8 mouse cellular contexts compared by ENCODE assay signal in genomic region chr10:62449364-62450279, GRCm38 (mm10). TPM values are rescaled to one million over a fixed set of nuclear protein-coding genes. Genes with fewer than 3 reads are reported as not detected.
DNase-seq lines count a peak whose midpoint lies in the region; ATAC-seq and TF ChIP-seq lines count a peak whose summit lies in the region.

4930507D05Rik (plus strand) TSS chr10:62449489.
Supv3l1 (minus strand) TSS chr10:62449738.

- H3K27ac ChIP-seq in hindbrain, embryonic 13.5 days = peak within 1 kb of the TSS; percentile 94

- H3K9ac ChIP-seq in hindbrain, embryonic 13.5 days = peak within 1 kb of the TSS; percentile 98

- H3K9me3 ChIP-seq in hindbrain, embryonic 13.5 days = no peaks in the 10 kb centered on the region

- no peaks in the 10 kb centered on the region for H3K27me3 ChIP-seq in Patski
- no peaks in the 10 kb centered on the region for H3K27me3 ChIP-seq in hindbrain, embryonic 13.5 days

- peak; percentile 60 for ATAC-seq in Patski
- ATAC-seq in hindbrain, embryonic 13.5 days (ENCODE audit: low FRiP score) = peak; percentile 92

- peak within 1 kb of the TSS; percentile 84 for H3K4me2 ChIP-seq in hindbrain, embryonic 13.5 days

- CTCF ChIA-PET in Patski (lab: Charles Lee) = interaction anchor here (1.5 kb wide), 1 partner anchor 17 kb away, joined by 3 read pairs; no protein-coding TSS in a partner anchor

- in situ Hi-C loops in Patski (cut with MboI; ENCODE audit: low pct_unique_long_range_greater_than_20kb) = no loop called here

- no peak for TF ChIP-seq CTCF in Patski (IDR thresholded peaks at IDR 0.05)

- DNase-seq in Patski (ENCODE audit: low read depth, low spot score) = peak; percentile 86
- peak; percentile 97 to 98 for DNase-seq in cerebellum, postnatal 14 days
- peak; percentile 88 for DNase-seq in frontal cortex, postnatal 14 days (ENCODE audit: low spot score in 2 of 2)
- DNase-seq in layer of hippocampus, postnatal 25 days (ENCODE audit: extremely low spot score in 1 of 2, low spot score in 1 of 2) = peak; percentile 97 to 98
- DNase-seq in lung, postnatal 25 days (ENCODE audit: low spot score) = peak; percentile 87
- peak; percentile 95 for DNase-seq in retina, embryonic 14.5 days (ENCODE audit: low spot score)
- DNase-seq in thymus, postnatal 4 days = peak; percentile 97

- H3K36me3 ChIP-seq in hindbrain, embryonic 13.5 days = peaks cover 31% of the 10 kb centered on the region

- POLR2A ChIA-PET in Patski (lab: Charles Lee) = interaction anchor here (1.0 to 1.4 kb wide), 2 partner anchors 13 to 20 kb away, joined by 3 to 4 read pairs; no protein-coding TSS in a partner anchor

- peak within 1 kb of the TSS; percentile 96 for H3K4me3 ChIP-seq in hindbrain, embryonic 13.5 days

- peaks cover 20% of the 10 kb centered on the region for H3K4me1 ChIP-seq in hindbrain, embryonic 13.5 days (replicated peaks)

- WGBS in hindbrain, embryonic 13.5 days = under 1% methylated on average over 73 of the region's 73 CpGs

RNA-seq across cellular contexts. Expression of gene 4930507D05Rik, which starts in this region (rescaled TPM):
- 0.24 TPM for polyA plus RNA-seq in Patski (2021)
- polyA plus RNA-seq in hindbrain, embryonic 13.5 days (2015; fragmentation: Nextera tagmentation; extraction: Ambion mirVana) = 1.4 and 1.6 TPM in 2 replicates
- total RNA-seq in layer of hippocampus, postnatal 25 days (2021) = 1 to 10 TPM; 1.2 to 2.0 TPM

RNA-seq across cellular contexts. Expression of gene Supv3l1, which starts in this region (rescaled TPM):
- 37.2 TPM for polyA plus RNA-seq in Patski (2021)
- 19.9 and 21.8 TPM in 2 replicates for polyA plus RNA-seq in hindbrain, embryonic 13.5 days (2015; fragmentation: Nextera tagmentation; extraction: Ambion mirVana)
- total RNA-seq in layer of hippocampus, postnatal 25 days (2021) = 10 to 100 TPM; 23.6 to 24.7 TPM

Comparison
In these comparisons a context has a peak if more than half of its experiments do, and no peak if none do; other contexts are left out.
1. Peak in every context shown above with its lines: DNase-seq, ATAC-seq, H3K4me3 ChIP-seq and H3K27ac ChIP-seq.